Mouse (Mus musculus): ENCODE data around the gene 1700092M07Rik. TPM values are rescaled to one million over a fixed set of nuclear protein-coding genes. Genes with fewer than 3 reads are reported as not detected.
A peak's percentile ranks its signal among the peaks of the same experiment; 100 is the strongest.

Gene 1700092M07Rik
- polyA plus RNA-seq, 1 experiment from 2014 or later, result 1.6 TPM

DNA sequence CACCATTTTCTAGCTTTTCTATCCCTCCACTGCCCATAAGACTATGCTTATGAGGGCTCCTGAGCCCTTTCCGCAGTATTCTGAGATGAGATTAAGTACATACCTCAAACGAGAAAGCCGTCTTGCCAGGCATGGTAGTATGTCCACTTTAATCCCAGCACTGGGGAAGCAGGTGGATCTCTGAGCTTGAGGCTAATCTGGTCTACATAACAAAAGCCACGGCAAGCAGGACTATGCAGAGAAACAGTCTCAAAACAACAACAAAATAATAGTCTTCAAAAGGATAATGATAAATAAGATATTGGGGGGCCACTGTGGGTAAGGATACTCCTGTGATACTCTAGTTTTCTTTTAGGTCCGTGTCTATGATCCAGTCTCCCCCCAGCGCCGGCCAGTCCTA is 1.6 kb upstream of the 1700092M07Rik start:
- Histone ChIP-seq H3K27me3 (ENCODE audit: insufficient read depth, poor library complexity, severe bottlenecking) (no peaks in the 10 kb centered on the region), H3K4me1 (peaks cover 26% of the 10 kb centered on the region), H3K27ac (no peak overlapping the region), H3K36me3 (peaks cover 49% of the 10 kb centered on the region), H3K9me3 (no peaks in the 10 kb centered on the region), H3K4me3 (no peak overlapping the region)
- no peak for DNase-seq (ENCODE audit: low spot score)
- 88% methylated on average over 7 of the region's 7 CpGs for WGBS

DNA sequence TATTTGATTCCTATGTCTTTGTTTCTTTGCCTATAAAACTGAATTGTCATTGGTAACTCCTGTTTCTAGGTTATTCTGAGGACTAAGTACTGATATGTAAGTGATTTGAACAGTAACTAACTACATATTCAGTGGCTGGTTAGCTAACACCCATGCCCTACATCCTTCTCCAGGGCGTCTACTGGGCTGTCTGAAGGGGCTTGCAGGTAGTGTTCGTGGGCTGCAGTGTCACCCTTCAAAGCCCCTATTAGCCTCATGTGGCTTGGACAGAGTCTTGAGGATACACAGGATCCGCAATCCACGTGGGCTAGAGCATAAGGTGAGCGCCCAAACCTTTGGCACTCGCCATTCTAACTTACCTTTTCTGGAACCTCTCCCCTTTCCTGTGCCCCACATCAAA is 872 bp upstream of the 1700092M07Rik start:
- Histone ChIP-seq H3K4me1 (peaks cover 26% of the 10 kb centered on the region), H3K36me3 (peaks cover 54% of the 10 kb centered on the region), H3K4me3 (no peak overlapping the region), H3K27me3 (ENCODE audit: insufficient read depth, poor library complexity, severe bottlenecking) (no peaks in the 10 kb centered on the region), H3K9me3 (no peaks in the 10 kb centered on the region), H3K27ac (no peak overlapping the region)
- DNase-seq (ENCODE audit: low spot score), result no peak
- 92% methylated on average over 6 of the region's 6 CpGs for WGBS

DNA sequence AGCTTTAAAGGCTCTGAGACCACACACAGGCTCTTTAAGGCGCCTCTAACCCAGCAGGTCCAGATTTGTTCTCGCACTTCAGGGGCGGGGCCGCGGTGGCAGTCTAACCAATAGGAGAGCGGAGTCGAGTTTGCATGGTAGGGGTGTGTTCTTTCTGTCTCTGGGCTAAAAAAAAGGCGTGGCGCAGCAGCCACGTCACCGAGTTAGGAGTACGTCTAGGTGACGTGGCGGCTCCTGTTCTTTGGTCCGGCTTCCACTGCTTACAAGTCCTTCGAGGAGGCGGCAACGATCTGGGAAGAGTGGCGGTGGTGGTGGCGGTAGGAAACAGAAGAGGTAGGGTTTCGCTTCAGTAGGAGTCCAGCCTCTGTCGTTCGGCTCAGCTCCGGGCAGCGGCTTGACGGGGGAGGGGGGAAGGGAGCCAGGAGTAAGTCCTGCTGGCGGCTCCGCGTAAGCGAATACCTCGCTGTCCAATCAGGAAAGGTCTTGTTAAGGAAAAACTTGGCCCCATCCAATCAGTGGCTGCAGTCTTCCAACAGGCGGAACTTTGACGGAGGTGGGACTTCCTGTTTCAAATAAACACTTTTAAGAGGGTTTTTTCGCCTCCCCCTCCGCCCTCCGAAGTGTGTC is 838 bp downstream of the 1700092M07Rik start, which contains the start of gene Stx5a:
TSS of gene Stx5a (plus strand) at position 171 of the 627 bp plus-strand sequence.
- Histone ChIP-seq H3K36me3 (peaks cover 71% of the 10 kb centered on the region), H3K27me3 (ENCODE audit: insufficient read depth, poor library complexity, severe bottlenecking) (no peaks in the 10 kb centered on the region)

DNA sequence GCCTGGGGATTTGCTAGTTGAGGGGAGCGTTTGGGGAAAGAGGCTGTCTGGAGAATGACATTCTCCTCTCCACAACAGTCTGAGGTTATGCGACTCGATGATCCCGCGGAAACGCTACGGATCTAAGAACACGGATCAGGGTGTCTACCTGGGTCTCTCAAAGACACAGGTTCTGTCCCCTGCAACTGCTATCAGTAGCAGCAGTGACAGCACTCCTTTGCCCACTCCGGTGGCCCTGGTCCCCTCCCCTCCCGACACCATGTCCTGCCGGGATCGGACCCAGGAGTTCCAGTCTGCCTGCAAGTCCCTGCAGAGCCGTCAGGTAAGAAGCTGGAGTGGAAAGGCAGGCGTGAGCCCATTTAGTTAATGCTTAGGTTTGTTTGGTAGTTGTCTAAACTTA is 1.7 kb downstream of the 1700092M07Rik start:
- H3K27me3 ChIP-seq (ENCODE audit: insufficient read depth, poor library complexity, severe bottlenecking), result no peaks in the 10 kb centered on the region
- peak overlapping the region; percentile 97 for H3K4me3 ChIP-seq
- H3K4me1 ChIP-seq, result peaks cover 20% of the 10 kb centered on the region
- no peaks in the 10 kb centered on the region for H3K9me3 ChIP-seq
- peaks cover 78% of the 10 kb centered on the region for H3K36me3 ChIP-seq
- H3K27ac ChIP-seq, result peak overlapping the region; percentile 98
- WGBS, result 13% methylated on average over 14 of the region's 14 CpGs
- no peak for DNase-seq (ENCODE audit: low spot score)

More for the DNA sequence above, 838 bp downstream of the 1700092M07Rik start, which contains the start of gene Stx5a:
- under 1% methylated on average over 36 of the region's 36 CpGs for WGBS
- no peaks in the 10 kb centered on the region for H3K9me3 ChIP-seq
- peaks cover 20% of the 10 kb centered on the region for H3K4me1 ChIP-seq
- DNase-seq (ENCODE audit: low spot score), result peak; percentile 99
- peak within 1 kb of the TSS; percentile 97 for H3K4me3 ChIP-seq
- peak within 1 kb of the TSS; percentile 98 for H3K27ac ChIP-seq

DNA sequence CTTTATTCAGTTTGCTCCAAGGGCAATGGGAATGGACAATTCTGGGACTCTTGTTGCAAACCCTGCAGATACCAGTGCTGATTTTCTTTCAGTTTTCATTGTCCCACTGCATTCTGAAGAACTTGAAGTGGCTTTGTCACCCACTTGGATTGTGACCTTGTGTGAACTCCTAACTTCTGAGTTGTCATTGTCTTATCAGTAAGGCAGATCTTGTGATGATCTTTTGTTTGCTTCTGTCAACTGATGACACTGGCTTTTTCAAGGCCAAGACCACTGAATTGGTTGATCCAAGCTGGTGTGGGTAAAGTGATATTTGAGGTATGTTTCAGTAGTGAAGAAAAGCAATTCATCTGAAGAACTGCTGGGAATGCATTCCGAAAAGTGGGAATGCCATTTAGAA is 4.9 kb downstream of the 1700092M07Rik start:
- Histone ChIP-seq H3K27ac (no peak overlapping the region), H3K36me3 (peaks cover 78% of the 10 kb centered on the region), H3K4me1 (peaks cover 19% of the 10 kb centered on the region), H3K27me3 (ENCODE audit: insufficient read depth, poor library complexity, severe bottlenecking) (no peaks in the 10 kb centered on the region), H3K9me3 (no peaks in the 10 kb centered on the region), H3K4me3 (no peak overlapping the region)
- WGBS, result 87% methylated on average over 1 of the region's 1 CpGs
- no peak for DNase-seq (ENCODE audit: low spot score)

DNA sequence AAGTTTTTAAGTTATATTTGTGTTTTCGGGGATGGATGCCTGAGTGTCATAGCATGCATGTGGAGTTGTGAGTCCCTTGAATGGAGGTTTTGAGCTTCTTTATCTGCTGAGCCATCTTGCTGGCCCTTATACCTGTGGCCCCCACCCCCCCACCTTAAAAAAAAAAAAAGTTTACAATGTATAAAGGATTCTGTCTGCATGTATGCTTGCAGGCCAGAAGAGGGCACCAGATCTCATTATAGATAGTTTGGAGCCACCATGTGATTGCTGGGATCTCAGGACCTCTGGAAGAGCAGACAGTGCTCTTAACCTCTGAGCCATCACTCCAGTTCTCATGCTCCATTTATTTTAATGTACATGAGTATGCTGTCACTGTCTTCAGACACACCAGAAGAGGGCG is 6.8 kb downstream of the 1700092M07Rik start:
- Histone ChIP-seq H3K27ac (no peak overlapping the region), H3K27me3 (ENCODE audit: insufficient read depth, poor library complexity, severe bottlenecking) (no peaks in the 10 kb centered on the region), H3K36me3 (peaks cover 91% of the 10 kb centered on the region), H3K9me3 (no peaks in the 10 kb centered on the region), H3K4me3 (no peak overlapping the region), H3K4me1 (peaks cover 7% of the 10 kb centered on the region)
- DNase-seq (ENCODE audit: low spot score), result no peak
- WGBS, result 76% methylated on average over 2 of the region's 2 CpGs

DNA sequence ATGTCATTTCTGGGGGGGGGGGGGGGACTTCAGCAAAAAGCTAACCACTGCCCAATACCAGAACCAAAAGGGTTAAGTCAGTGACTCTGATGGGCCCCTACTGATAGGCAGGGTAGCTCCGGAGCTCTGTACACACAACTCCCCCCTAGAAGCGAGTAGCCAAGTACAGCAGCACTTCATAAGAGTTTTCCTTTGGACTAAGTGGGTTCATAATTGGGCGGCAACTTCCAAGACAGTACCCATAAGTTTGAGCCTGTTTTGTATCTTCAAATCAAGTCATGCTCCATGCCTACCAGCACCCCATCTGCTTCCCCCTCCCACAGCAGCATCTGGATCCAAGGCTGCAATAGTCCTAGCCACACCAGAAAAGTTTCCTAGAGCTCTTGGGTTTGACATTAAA is 15.1 kb downstream of the 1700092M07Rik start:
- no peaks in the 10 kb centered on the region for H3K9me3 ChIP-seq
- peak overlapping the region; percentile 80 for H3K4me3 ChIP-seq
- peaks cover 48% of the 10 kb centered on the region for H3K36me3 ChIP-seq
- DNase-seq (ENCODE audit: low spot score), result peak; percentile 63
- H3K4me1 ChIP-seq, result peaks cover 19% of the 10 kb centered on the region
- WGBS, result 51% methylated on average over 3 of the region's 3 CpGs
- no peaks in the 10 kb centered on the region for H3K27me3 ChIP-seq (ENCODE audit: insufficient read depth, poor library complexity, severe bottlenecking)
- no peak overlapping the region for H3K27ac ChIP-seq

DNA sequence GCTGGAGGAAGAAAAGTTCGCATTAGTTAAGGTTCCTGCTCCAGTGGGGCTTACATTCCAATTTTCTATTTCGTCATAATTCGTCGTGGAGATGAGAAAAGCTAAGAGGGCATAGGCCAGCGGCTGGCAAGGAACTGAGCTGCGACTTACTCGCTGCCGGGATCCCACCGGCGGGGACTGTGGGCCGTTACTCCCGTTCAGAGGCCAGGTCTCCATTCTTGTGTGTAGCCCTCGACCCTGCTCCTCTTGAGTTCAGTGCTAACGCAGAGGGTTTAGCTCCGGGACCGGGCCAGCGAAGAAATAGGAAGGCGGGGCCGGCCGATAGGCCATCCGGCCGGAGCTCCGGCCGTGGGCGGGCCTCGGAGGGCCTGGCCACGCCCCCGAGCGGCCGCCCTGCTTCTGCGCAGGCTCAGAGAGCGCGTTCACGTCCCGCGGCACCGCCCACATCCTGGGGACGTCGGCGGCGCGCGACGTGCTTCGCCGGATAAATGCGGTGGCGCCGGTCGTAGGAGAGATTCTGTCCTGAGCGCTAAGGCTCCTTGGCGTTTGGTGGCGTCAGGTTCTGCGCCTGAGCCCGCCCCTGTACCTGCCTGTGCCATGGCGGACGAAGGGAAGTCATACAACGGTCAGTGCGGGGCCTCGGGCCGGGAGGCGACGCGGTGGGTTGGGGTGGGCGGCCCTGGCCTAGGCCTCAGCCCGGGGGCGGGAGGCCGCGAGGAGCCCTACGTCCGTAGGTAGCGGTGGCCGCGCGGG is 16.3 kb downstream of the 1700092M07Rik start, which contains the start of gene Nxf1:
TSS of gene Nxf1 (plus strand) at position 439 of the 753 bp plus-strand sequence.
- under 1% methylated on average over 75 of the region's 75 CpGs for WGBS
- Histone ChIP-seq H3K4me1 (peaks cover 19% of the 10 kb centered on the region), H3K4me3 (peak within 1 kb of the TSS; percentile 80), H3K27ac (peak within 1 kb of the TSS; percentile 95), H3K9me3 (no peaks in the 10 kb centered on the region), H3K27me3 (ENCODE audit: insufficient read depth, poor library complexity, severe bottlenecking) (no peaks in the 10 kb centered on the region), H3K36me3 (peaks cover 41% of the 10 kb centered on the region)
- DNase-seq (ENCODE audit: low spot score), result peak; percentile 96

DNA sequence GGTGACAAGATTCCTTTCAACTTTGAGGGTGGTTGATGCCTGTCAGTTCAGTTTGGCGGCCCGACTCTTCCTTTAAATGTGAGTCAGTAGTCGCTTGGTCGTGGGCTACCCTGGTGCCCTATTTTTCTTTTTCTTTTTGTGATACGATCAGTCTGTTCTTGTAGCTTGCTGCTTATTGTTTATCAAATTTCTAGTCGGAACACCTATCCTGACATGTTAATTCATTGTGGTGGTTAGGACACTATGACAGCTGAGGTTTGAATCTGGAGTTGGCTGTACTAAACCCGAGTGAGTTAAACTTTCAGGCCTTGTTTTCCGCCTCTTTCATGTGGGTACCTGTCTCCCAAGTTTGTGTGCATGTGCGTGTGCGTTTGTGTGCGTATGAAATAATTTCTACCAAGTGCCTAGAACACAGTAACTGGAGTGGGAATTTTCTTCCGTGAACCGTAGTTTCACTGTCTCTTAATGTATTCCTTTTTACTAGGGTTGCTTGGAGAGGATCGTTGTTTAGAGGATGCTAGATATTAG is 17.0 kb downstream of the 1700092M07Rik start:
- Histone ChIP-seq H3K36me3 (peaks cover 41% of the 10 kb centered on the region), H3K27ac (peak overlapping the region; percentile 95), H3K27me3 (ENCODE audit: insufficient read depth, poor library complexity, severe bottlenecking) (no peaks in the 10 kb centered on the region), H3K4me3 (peak overlapping the region; percentile 80), H3K4me1 (peaks cover 19% of the 10 kb centered on the region), H3K9me3 (no peaks in the 10 kb centered on the region)
- WGBS, result 6% methylated on average over 14 of the region's 14 CpGs
- DNase-seq (ENCODE audit: low spot score), result no peak

DNA sequence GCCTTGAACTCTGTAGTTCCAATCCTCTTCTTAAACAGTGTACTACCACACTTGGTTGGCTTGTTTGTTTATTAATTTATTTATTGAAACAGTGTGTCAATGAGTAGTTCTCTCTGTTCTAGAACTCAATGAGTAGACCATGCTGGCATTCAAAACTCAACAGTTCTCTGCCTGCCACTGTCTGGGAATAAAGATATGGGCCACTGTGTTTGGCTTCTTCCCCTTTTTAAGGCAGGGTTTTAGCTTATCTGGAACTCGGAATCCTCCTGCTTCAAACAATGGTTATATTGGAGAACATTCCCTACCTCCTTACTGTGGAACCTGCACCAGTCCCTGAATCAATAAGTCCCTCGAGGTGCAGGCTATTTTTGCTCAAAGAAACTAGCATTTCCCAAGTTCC is 18.4 kb downstream of the 1700092M07Rik start:
- H3K4me1 ChIP-seq, result peaks cover 19% of the 10 kb centered on the region
- H3K4me3 ChIP-seq, result 0 out of 2 replicates have a peak overlapping the region, but pooled peaks have one; percentile 80
- WGBS, result 77% methylated on average over 2 of the region's 2 CpGs
- H3K36me3 ChIP-seq, result peaks cover 43% of the 10 kb centered on the region
- no peaks in the 10 kb centered on the region for H3K27me3 ChIP-seq (ENCODE audit: insufficient read depth, poor library complexity, severe bottlenecking)
- DNase-seq (ENCODE audit: low spot score), result no peak
- no peak overlapping the region for H3K27ac ChIP-seq
- no peaks in the 10 kb centered on the region for H3K9me3 ChIP-seq

DNA sequence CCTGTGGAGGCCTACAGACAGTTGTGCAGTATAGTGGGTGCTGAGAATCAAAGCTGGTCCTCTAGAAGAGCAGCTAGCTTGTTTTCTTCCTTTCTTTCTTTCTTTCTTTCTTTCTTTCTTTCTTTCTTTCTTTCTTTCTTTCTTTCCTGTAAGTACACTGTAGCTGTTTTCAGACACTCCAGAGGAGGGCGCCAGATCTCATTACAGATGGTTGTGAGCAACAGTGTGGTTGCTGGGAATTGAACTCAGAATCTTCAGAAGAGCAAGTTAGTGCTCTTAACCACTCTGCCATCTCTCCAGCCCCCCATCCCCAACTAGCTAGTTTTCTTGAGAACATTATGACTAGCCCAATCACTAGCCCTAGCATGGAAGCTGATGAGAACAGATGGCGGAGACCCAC is 20.2 kb downstream of the 1700092M07Rik start:
- Histone ChIP-seq H3K36me3 (peaks cover 44% of the 10 kb centered on the region), H3K27ac (no peak overlapping the region), H3K4me3 (no peak overlapping the region), H3K27me3 (ENCODE audit: insufficient read depth, poor library complexity, severe bottlenecking) (no peaks in the 10 kb centered on the region), H3K9me3 (0 out of 2 replicates have a peak, but pooled peaks cover 7% of the 10 kb centered on the region), H3K4me1 (peaks cover 10% of the 10 kb centered on the region)
- no peak for DNase-seq (ENCODE audit: low spot score)
- 87% methylated on average over 2 of the region's 2 CpGs for WGBS

DNA sequence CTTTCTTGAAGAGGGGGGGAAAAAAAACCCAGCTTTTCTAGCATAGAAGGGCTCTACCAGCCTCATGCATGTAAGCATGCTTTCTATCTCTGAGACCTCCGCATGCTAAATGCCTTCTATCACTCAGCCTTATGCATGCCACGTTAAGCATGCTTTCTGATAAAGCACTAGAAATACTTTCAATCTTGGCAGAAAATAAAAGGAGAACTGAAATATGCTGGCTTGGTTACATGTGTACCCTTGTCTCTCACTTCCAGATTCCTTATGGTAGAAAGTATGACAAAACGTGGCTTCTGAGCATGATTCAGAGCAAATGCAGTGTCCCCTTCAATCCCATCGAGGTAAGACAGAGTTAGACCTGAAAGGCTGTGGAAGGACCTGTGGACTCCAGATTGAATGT is 22.8 kb downstream of the 1700092M07Rik start:
- Histone ChIP-seq H3K4me1 (peaks cover 2% of the 10 kb centered on the region), H3K27ac (no peak overlapping the region), H3K36me3 (peaks cover 67% of the 10 kb centered on the region), H3K4me3 (no peak overlapping the region), H3K9me3 (0 out of 2 replicates have a peak, but pooled peaks cover 7% of the 10 kb centered on the region), H3K27me3 (ENCODE audit: insufficient read depth, poor library complexity, severe bottlenecking) (no peaks in the 10 kb centered on the region)
- no peak for DNase-seq (ENCODE audit: low spot score)
- 89% methylated on average over 4 of the region's 4 CpGs for WGBS

DNA sequence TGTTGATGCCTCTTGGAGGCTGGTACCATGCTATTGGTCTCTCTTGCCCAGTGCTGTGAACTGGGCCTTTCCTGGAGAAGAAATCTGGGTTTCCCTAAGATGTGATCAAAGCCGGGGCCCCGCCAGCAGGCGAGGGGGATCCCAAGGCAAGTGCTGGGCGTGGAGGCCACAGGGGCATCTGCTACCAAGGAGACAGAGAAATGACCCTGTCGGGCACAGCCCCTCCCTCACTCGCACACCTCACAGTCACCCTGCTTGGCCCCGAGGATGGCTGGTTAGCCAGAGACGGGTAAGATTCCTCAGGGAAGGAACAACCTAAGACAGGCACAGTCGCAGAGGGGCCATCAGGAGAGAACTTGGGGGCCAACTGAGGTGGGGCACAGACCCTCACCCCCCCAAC is 25.0 kb downstream of the 1700092M07Rik start:
- H3K36me3 ChIP-seq, result peaks cover 89% of the 10 kb centered on the region
- no peak overlapping the region for H3K4me3 ChIP-seq
- H3K9me3 ChIP-seq, result 0 out of 2 replicates have a peak, but pooled peaks cover 7% of the 10 kb centered on the region
- 93% methylated on average over 9 of the region's 9 CpGs for WGBS
- no peak for DNase-seq (ENCODE audit: low spot score)
- no peak overlapping the region for H3K27ac ChIP-seq
- H3K27me3 ChIP-seq (ENCODE audit: insufficient read depth, poor library complexity, severe bottlenecking), result no peaks in the 10 kb centered on the region
- peaks cover 4% of the 10 kb centered on the region; the same call in 1 of the 2 replicates for H3K4me1 ChIP-seq

Data from heart, embryonic 10.5 days (tissue).